In the genomic region with DNA sequence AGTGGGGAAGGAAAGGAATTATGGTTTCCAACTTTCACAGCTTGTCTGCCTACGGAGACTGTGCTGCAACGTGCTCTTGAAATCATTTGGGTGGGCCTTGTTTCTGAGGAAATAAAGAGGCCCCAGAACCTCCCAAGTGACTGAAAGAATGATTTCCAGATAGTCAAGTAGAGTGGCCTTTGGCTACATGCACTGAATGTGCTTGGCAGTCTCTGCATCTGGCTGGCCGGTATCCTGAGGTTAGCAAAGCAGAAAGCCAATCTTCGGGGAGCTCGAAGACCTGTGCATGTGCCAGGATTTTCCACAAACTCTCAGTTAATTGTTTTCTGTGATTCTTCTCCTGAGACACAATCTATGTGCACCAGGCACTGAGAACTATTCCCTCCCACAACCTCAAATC, we compare ENCODE assay signal across 13 mouse cellular contexts.
A peak's percentile ranks its signal among the peaks of the same experiment; 100 is the strongest.
DNase-seq lines count a peak whose midpoint lies in the region; ATAC-seq and TF ChIP-seq lines count a peak whose summit lies in the region.
"Had no signal": no experiment of that assay in that cellular context is flagged by ENCODE, and none has a peak within 500 bp of the region (broad histone marks: within the 10 kb centered on the region; RNA-seq: fewer than 3 reads in every experiment).

No protein-coding gene starts in this region.

- H3K9me3 ChIP-seq in heart, embryonic 11.5 days (replicated peaks; ENCODE audit: control insufficient read depth, low read length): no peaks in the 10 kb centered on the region
- no peaks in the 10 kb centered on the region for H3K9me3 ChIP-seq in intestine, postnatal 0 days (ENCODE audit: control insufficient read depth)
- H3K9me3 ChIP-seq: forebrain, embryonic 10.5 days had no signal

- WGBS in heart, embryonic 11.5 days (ENCODE audit: insufficient replicate concordance): 84% methylated on average over 5 of the region's 5 CpGs
- WGBS in intestine, postnatal 0 days: 89% methylated on average over 5 of the region's 5 CpGs

- H3K4me1 ChIP-seq in heart, embryonic 11.5 days (ENCODE audit: control insufficient read depth, insufficient read depth, low read length): no peaks in the 10 kb centered on the region
- H3K4me1 ChIP-seq in intestine, postnatal 0 days (replicated peaks; ENCODE audit: control insufficient read depth, insufficient read depth, low read length): no peaks in the 10 kb centered on the region
- H3K4me1 ChIP-seq: forebrain, embryonic 10.5 days had no signal

- H3K36me3 ChIP-seq in heart, embryonic 11.5 days (ENCODE audit: control insufficient read depth, insufficient read depth, low read length): no peaks in the 10 kb centered on the region
- no peaks in the 10 kb centered on the region for H3K36me3 ChIP-seq in intestine, postnatal 0 days (ENCODE audit: control insufficient read depth, insufficient read depth)
- H3K36me3 ChIP-seq: forebrain, embryonic 10.5 days had no signal

- TF ChIP-seq CTCF in intestine, postnatal 0 days (IDR thresholded peaks at IDR 0.05; ENCODE audit: low read depth): no peak

- no peak overlapping the region for H3K4me2 ChIP-seq in heart, embryonic 11.5 days
- H3K4me2 ChIP-seq in intestine, postnatal 0 days (replicated peaks; ENCODE audit: low read depth): no peak overlapping the region
- H3K4me2 ChIP-seq: midbrain, embryonic 11.5 days had no signal

- H3K4me3 ChIP-seq in heart, embryonic 11.5 days (ENCODE audit: low read depth, low read length): no peak overlapping the region
- no peak overlapping the region for H3K4me3 ChIP-seq in intestine, postnatal 0 days (ENCODE audit: low read depth, low read length)
- H3K4me3 ChIP-seq: forebrain, embryonic 10.5 days; left cerebral cortex, adult 2 months had no signal

- no peak overlapping the region for H3K9ac ChIP-seq in heart, embryonic 11.5 days (ENCODE audit: low read depth, low read length)
- no peak overlapping the region for H3K9ac ChIP-seq in intestine, postnatal 0 days (ENCODE audit: low read depth, low read length)

- no peak for ATAC-seq in heart, embryonic 11.5 days (replicated peaks; ENCODE audit: insufficient number of reproducible peaks, low FRiP score, low TSS enrichment)
- no peak for ATAC-seq in intestine, postnatal 0 days

- no peaks in the 10 kb centered on the region for H3K27me3 ChIP-seq in heart, embryonic 11.5 days (ENCODE audit: control insufficient read depth, insufficient read depth, low read length)
- H3K27me3 ChIP-seq in intestine, postnatal 0 days (replicated peaks; ENCODE audit: control insufficient read depth, insufficient read depth, low read length): no peaks in the 10 kb centered on the region

- peak; percentile 97 for DNase-seq in heart, adult 11 months
- peak; percentile 14 for DNase-seq in lung, postnatal 36 days
- DNase-seq in lung, postnatal 10 days: no peak
- DNase-seq in gastrocnemius, postnatal 4 days (ENCODE audit: low spot score in 2 of 2): peak; percentile 19 to 64
- no peak for DNase-seq in spleen, adult 18-20 months
- DNase-seq in thymus, postnatal 36 days: no peak
- DNase-seq: kidney, postnatal 25 days; thymus, adult 2 months had no signal

- no peak overlapping the region for H3K27ac ChIP-seq in heart, embryonic 11.5 days (ENCODE audit: low read depth, low read length)
- H3K27ac ChIP-seq in intestine, postnatal 0 days (ENCODE audit: low read depth, low read length): no peak overlapping the region
- H3K27ac ChIP-seq: forebrain, embryonic 10.5 days; left cerebral cortex, adult 2 months had no signal

Comparison
In these comparisons a context has a peak if more than half of its experiments do, and no peak if none do; other contexts are left out.
1. DNase-seq: peak in heart, adult 11 months (single experiment), lung, postnatal 36 days (single experiment) and gastrocnemius, postnatal 4 days (2 of 2); none in lung, postnatal 10 days (single experiment), spleen, adult 18-20 months (0 of 2) and thymus, postnatal 36 days (0 of 2).